Mouse (Mus musculus) Patski (cell line): Measurements from ENCODE around the gene Tesk1. TPM values are rescaled to one million over a fixed set of nuclear protein-coding genes. Genes with fewer than 3 reads are reported as not detected.

Experiments used
- ATAC-seq: fragments of 100-300 bp; one replicate; pipeline ENCODE4 v1.8.0; 2021
- CTCF ChIA-PET: fragments of 350-600 bp; sonication (Branson Sonifier 250); formaldehyde crosslinking; loops from one replicate; lab custom pipeline; 2022; ENCODE audit warnings: inconsistent platforms; lab: Charles Lee
- POLR2A ChIA-PET: fragments of 350-600 bp; sonication (Branson Sonifier 250); formaldehyde crosslinking; loops from one replicate; lab custom pipeline; 2022; ENCODE audit warnings: antibody characterized with exemption, inconsistent platforms; lab: Charles Lee
- DNase-seq: peaks from one replicate; pipeline ENCODE4 v3.0.0-alpha.2; 2011; ENCODE audit warnings: low read depth, low spot score
- H3K27me3 ChIP-seq: fragments of 371-371 bp; one replicate; pipeline ENCODE4 v1.5.1; 2021
- CTCF ChIP-seq: fragments of 100-300 bp; IDR thresholded peaks from one replicate; pipeline ENCODE4 v1.5.1; 2021
- in situ Hi-C: fragments of 300-500 bp; cut with MboI; formaldehyde crosslinking; loops from 3 replicates; pipeline ENCODE4 v1.11.1; 2018; ENCODE audit warnings: low pct_unique_long_range_greater_than_20kb, mixed read lengths
- polyA plus RNA-seq: library from polyadenylated mRNA; unstranded; gene quantifications from one replicate; pipeline ENCODE4 v1.2.3, GENCODE M21; 2021

Tesk1 gene
- 50.4 TPM for polyA plus RNA-seq

DNA sequence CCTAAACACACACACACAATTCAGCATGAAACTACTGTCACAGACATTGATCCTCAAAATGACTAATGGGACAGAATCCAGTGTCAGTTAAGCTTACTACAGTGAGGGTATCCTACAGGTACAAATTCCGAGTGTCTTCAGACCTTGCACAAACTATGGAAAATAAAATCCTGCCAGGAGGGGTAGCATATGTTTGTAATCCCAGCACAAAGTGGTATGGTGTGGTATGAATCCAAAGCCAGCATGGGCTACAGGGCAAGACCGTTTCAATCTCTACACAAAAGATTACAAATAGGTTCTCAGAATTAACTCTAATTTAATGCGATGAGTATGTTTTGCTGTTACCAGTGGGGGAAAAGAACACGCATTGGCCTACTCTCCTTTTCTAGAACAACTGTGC lies at the start of gene Tesk1:
Gene Tesk1 (plus strand): TSS at position 301 of the 400 bp plus-strand sequence.
- no peaks in the 10 kb centered on the region for H3K27me3 ChIP-seq
- DNase-seq (no peak), ATAC-seq (no peak)
- in situ Hi-C loops, result loop anchor here (5.0 kb wide), 1 partner anchor 36 kb away; no protein-coding TSS in a partner anchor
- no peak for TF ChIP-seq CTCF
- CTCF ChIA-PET, result interaction anchor here (0.7 to 1.2 kb wide), 3 partner anchors 21 to 142 kb away, joined by 3 to 5 read pairs (median 3); partner anchors contain the start of gene Msmp
- POLR2A ChIA-PET, result no interaction called here

DNA sequence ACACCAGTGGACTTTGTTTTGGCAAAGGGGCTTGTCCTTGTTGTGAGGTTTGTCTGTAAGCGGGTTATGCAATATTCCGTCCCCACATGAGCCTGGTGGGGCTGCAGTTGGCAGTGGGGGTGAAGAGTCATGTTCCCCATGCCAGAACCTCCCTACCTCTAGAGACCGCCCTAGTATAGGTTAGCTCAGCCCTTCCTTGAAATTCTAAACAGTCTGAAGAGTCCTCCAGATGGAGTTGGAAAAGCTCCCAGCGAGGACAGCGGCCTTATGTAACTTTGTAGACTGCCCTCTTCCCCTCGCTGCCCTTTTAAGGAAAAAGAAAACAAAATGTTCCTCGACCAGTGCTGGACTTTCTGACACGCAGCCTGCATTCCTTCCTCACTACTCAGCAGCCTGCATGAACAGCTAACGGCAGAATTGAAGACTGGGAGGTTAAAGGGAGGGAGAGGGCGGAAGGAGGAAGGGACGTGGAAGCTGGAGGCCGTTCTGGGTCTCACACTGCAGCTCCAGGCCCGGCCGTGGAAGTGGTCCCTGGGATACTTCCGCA lies 47.3 kb upstream of the Tesk1 start:
- no peaks in the 10 kb centered on the region for H3K27me3 ChIP-seq
- DNase-seq (no peak), ATAC-seq (peak; percentile 72)
- CTCF ChIA-PET, result interaction anchor here (1.2 to 1.5 kb wide), 2 partner anchors 10 to 12 kb away, joined by 4 to 6 read pairs; no protein-coding TSS in a partner anchor
- POLR2A ChIA-PET, result no interaction called here
- in situ Hi-C loops, result no loop called here
- TF ChIP-seq CTCF, result no peak

DNA sequence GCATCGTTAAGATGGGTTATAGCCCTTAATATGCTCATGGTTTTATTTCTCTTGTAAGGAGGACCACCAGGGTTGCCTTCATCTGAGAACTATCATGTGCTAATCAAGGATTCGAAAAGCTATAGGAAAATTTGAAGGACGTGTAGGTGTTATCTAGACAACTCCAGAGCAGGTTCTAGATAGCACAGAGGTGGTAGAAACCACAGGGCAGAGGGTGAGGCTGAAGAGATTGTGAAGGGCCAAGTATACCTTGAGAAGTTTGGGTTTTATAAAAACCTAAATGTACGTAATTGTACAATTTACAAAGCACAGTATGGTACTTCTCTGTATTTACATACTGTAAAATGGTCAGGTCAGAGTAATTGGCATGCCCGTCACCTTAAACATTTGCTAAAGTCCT lies 46.6 kb upstream of the Tesk1 start:
- in situ Hi-C loops, result no loop called here

DNA sequence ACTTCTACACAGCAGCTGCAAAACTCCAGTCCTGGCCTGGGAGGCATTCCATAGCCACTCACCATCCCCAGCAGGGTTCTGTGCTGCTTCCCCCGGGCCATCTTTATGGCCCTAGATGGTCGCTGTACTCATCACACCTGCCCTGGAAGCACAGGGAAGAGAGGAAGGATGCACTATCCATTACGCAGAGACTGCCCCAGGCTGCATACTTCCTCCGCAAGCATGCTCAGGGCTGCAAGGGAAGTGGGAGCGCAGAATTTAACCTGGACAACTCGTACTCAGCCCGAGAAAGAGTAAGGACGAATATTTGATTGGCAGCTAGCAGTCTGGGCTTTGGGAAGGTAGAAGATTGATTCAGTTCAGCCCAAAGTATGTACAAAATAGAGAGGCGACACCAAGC lies 45.9 kb upstream of the Tesk1 start:
- ChIA-PET POLR2A (interaction anchor here (1.6 kb wide), 1 partner anchor 13 kb away, joined by 6 read pairs; no protein-coding TSS in a partner anchor), CTCF (interaction anchor here (1.3 kb wide), 1 partner anchor 13 kb away, joined by 3 read pairs; no protein-coding TSS in a partner anchor)
- H3K27me3 ChIP-seq, result no peaks in the 10 kb centered on the region
- TF ChIP-seq CTCF, result no peak
- in situ Hi-C loops, result no loop called here
- ATAC-seq (no peak), DNase-seq (no peak)

More for the DNA sequence above, 46.6 kb upstream of the Tesk1 start:
- TF ChIP-seq CTCF, result no peak
- no peak for DNase-seq
- no peak for ATAC-seq
- POLR2A ChIA-PET, result interaction anchor here (1.6 kb wide), 1 partner anchor 12 kb away, joined by 6 read pairs; no protein-coding TSS in a partner anchor
- CTCF ChIA-PET, result no interaction called here
- H3K27me3 ChIP-seq, result no peaks in the 10 kb centered on the region

DNA sequence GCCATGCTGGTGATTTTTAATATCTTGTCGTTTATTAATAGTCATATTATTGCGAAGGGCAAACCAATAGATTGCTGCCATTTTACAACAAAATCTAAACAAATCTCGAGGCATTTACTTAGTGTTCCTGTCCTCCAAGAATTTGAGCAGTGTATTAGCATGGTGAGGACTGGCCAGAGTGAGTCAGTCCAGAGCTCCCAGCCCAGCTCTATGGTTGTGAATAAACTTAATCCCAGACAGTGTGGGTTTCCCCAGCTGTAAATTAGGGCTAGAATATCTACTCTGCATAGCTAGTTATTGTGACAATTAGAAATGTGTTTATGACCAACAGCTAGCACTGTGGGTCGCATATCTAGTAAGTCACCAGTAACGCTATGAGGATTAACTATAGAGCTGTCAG lies 45.4 kb upstream of the Tesk1 start:
- ChIA-PET POLR2A (interaction anchor here (1.6 kb wide), 1 partner anchor 13 kb away, joined by 6 read pairs; no protein-coding TSS in a partner anchor), CTCF (interaction anchor here (0.9 to 1.3 kb wide), 2 partner anchors 13 to 18 kb away, joined by 3 read pairs; no protein-coding TSS in a partner anchor)
- ATAC-seq, result no peak
- TF ChIP-seq CTCF, result no peak
- in situ Hi-C loops, result no loop called here
- no peaks in the 10 kb centered on the region for H3K27me3 ChIP-seq
- DNase-seq, result no peak

DNA sequence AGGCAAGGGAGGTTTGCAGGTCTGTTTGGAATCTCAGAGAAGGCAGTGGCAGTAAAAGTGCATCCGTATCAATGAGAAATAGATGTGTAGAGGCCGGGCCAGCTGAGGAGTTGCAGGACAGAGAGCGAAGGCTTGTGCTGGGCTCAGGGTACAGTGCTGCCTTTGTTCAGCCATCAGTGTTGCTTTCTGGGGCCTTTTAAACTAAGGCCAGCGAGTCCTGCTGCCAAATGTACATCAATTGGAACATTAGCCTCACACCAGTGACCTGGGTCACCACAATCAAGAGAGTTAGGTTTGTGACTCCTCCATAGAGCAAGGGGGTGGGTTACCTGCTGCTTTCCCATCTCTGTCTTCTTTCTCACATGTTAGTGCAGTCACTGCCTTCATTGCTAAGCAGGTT lies 43.7 kb upstream of the Tesk1 start:
- in situ Hi-C loops, result no loop called here
- POLR2A ChIA-PET, result interaction anchor here (0.9 kb wide), 1 partner anchor 15 kb away, joined by 4 read pairs; no protein-coding TSS in a partner anchor
- ATAC-seq (no peak), DNase-seq (no peak)
- no peaks in the 10 kb centered on the region for H3K27me3 ChIP-seq
- TF ChIP-seq CTCF, result no peak
- CTCF ChIA-PET, result no interaction called here

DNA sequence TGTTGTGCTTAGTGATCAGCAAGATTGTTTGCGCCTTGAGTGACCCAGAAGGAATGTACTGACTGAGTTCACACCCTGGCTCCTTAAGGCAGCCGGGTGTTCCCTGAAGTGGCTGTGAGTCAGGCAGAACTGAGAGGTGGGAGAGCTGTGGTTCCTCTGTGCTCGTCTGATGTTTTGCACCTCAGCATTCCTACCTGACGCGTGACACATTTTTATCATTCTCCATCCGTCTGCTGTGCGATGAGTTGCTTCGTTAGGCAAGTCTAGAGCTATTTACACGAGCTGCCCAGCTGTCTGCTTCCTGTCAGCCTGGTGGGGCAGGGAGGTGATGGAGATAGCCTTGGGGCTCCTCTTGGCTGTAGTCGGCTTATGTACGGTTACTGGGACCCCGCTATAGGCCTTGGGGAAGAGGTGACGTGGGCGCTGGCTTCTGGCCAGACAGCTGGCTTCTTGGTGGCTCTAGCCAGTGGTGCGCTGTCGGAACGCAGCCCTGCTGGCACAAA lies 42.9 kb upstream of the Tesk1 start:
- ATAC-seq (peak; percentile 94), DNase-seq (peak; percentile 90)
- in situ Hi-C loops, result no loop called here
- no peak for TF ChIP-seq CTCF
- ChIA-PET POLR2A (interaction anchor here (0.9 to 1.0 kb wide), 2 partner anchors 16 to 17 kb away, joined by 3 to 4 read pairs; no protein-coding TSS in a partner anchor), CTCF (interaction anchor here (1.1 kb wide), 1 partner anchor 16 kb away, joined by 3 read pairs; no protein-coding TSS in a partner anchor)
- no peaks in the 10 kb centered on the region for H3K27me3 ChIP-seq

DNA sequence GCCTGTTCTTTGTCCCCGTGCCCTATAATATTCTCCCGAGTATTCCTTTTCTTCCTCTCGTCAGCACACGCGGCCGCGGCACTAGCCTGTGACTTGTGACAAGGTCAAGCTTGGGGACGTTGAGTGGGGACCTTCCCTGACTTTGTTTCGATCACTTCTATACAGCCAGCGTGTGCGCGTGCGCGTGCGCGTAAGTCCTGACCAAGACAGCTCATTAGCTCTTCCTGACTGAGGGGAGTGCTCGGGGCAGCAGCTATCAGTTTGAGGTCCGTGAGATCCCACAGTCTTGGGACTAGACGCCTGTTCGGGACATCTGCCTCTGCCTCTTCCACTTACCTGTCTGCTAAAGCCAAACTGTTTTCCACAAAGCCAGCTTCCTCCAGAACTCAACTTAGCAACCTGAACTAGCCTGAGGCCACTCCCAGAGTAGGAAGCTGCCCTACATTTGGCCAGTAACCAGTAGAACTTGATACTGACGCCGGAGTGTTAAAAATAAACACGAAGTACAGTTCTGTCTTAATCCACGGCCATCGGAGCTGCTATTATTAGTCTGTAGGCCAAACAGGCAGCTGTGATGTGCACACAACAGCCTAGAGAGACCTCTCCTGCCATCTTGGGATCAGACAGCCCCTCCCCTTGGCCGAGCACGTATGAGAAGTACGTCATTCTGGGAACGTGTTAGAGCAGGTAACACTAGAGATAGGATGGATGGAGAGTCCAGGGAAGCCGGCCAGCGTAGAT lies 42.2 kb upstream of the Tesk1 start:
- in situ Hi-C loops, result no loop called here
- no peak for TF ChIP-seq CTCF
- ATAC-seq, result no peak
- ChIA-PET POLR2A (interaction anchor here (1.0 kb wide), 2 partner anchors 17 kb away, joined by 3 to 4 read pairs; no protein-coding TSS in a partner anchor), CTCF (interaction anchor here (1.1 kb wide), 1 partner anchor 17 kb away, joined by 3 read pairs; no protein-coding TSS in a partner anchor)
- no peak for DNase-seq
- no peaks in the 10 kb centered on the region for H3K27me3 ChIP-seq

DNA sequence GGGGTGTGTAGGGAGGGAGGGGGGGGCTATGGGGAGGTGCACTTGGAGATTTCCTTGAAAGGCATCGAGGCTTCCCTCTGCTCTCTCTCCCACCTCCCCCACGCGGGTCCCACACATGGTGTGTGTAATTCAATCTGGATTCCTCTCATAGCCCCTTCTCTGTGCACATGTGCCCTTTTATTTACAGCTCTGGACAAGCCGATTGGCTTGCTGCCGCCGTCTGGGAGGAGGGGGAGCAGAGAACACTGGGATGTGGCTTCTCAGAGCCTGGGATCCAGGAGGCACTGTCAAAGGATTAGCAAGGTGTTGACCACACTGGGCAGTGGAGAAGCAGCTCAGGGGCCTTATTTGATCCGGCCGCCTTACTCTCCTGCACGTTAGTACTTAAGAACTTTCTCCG lies 40.8 kb upstream of the Tesk1 start:
- no peak for DNase-seq
- POLR2A ChIA-PET, result no interaction called here
- H3K27me3 ChIP-seq, result no peaks in the 10 kb centered on the region
- no peak for ATAC-seq
- CTCF ChIA-PET, result interaction anchor here (2.3 kb wide), 1 partner anchor 13 kb away, joined by 5 read pairs; no protein-coding TSS in a partner anchor
- no peak for TF ChIP-seq CTCF
- in situ Hi-C loops, result no loop called here

DNA sequence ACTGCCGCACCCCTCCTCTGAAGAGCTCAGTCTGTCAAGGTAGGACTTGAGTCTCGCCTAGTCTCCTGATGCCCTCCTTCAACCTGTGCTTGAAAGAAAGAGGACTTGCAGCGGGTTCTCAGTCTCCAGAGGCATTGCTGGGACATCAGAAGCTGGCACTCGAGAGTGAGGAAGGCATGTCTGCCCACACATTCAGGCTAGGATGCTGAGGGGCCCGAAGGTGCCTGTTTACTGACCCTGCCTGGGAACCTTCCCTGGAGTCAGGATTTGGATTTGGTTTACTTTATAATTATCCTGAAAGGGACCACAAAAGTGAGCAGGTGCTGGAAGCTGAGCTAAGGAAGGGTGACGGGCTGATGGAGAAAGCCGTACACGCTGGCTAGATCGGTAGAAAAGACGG lies 40.3 kb upstream of the Tesk1 start:
- in situ Hi-C loops, result no loop called here
- ATAC-seq (no peak), DNase-seq (no peak)
- TF ChIP-seq CTCF, result no peak
- CTCF ChIA-PET, result interaction anchor here (2.3 kb wide), 1 partner anchor 13 kb away, joined by 5 read pairs; no protein-coding TSS in a partner anchor
- H3K27me3 ChIP-seq, result no peaks in the 10 kb centered on the region
- POLR2A ChIA-PET, result no interaction called here
